Mouse (Mus musculus): ENCODE measurements at regions not wholly inside any gene's neighbourhood (a gene's known extent, or its start where the extent isn't known, plus 50 kb on each side); places are given as distances from the start of the nearest gene placed in this dataset.

GRCm38 (mm10) chr15:96877931-96878330, 177.8 kb downstream of the Slc38a4 start:
- H3K27ac ChIP-seq (ENCODE audit: insufficient read depth, low read depth) = no peak overlapping the region
- no peak for DNase-seq (ENCODE audit: extremely low read depth)
- dilution Hi-C loops (cut with MboI; ENCODE audit: extremely low pct_ligation_motif_present, extremely low pct_unique_long_range_greater_than_20kb, low sequenced_read_pairs) = no loop called here
- no peak overlapping the region for H3K9ac ChIP-seq (ENCODE audit: insufficient read depth, low read depth)
- TF ChIP-seq JUN (IDR thresholded peaks at IDR 0.05; ENCODE audit: insufficient read depth, low read depth, low read length) (no peak), CHD1 (IDR thresholded peaks at IDR 0.05; ENCODE audit: low read depth, low read length) (no peak), MAFK (IDR thresholded peaks at IDR 0.05; ENCODE audit: insufficient replicate concordance, low read length) (no peak), PAX5 (IDR thresholded peaks at IDR 0.05; ENCODE audit: low read length) (no peak), TCF12 (IDR thresholded peaks at IDR 0.05; ENCODE audit: low read depth, low read length) (no peak), ZKSCAN1 (IDR thresholded peaks at IDR 0.05; ENCODE audit: borderline replicate concordance, low read depth, low read length) (no peak), SIN3A (IDR thresholded peaks at IDR 0.05; ENCODE audit: low read length) (no peak), GABPA (IDR thresholded peaks at IDR 0.05; ENCODE audit: insufficient replicate concordance, low read depth, low read length) (no peak), MEF2A (IDR thresholded peaks at IDR 0.05; ENCODE audit: borderline replicate concordance, low read depth, low read length) (no peak), ELF1 (IDR thresholded peaks at IDR 0.05; ENCODE audit: low read depth, low read length) (no peak), ZNF384 (IDR thresholded peaks at IDR 0.05; ENCODE audit: low read depth, low read length) (no peak), NRF1 (IDR thresholded peaks at IDR 0.05; ENCODE audit: low read depth, low read length) (no peak), RCOR1 (conservative IDR thresholded peaks at IDR 0.05; ENCODE audit: low read depth, low read length) (no peak), BHLHE40 (IDR thresholded peaks at IDR 0.05; ENCODE audit: low read depth, low read length) (no peak), E2F4 (IDR thresholded peaks at IDR 0.05; ENCODE audit: insufficient replicate concordance, low read depth, low read length) (no peak), NELFE (IDR thresholded peaks at IDR 0.05; ENCODE audit: low read depth, low read length) (no peak)
- H3K4me1 ChIP-seq (ENCODE audit: control insufficient read depth in 1 of 2, insufficient read depth in 2 of 2) = no peaks in the 10 kb centered on the region
- no peak overlapping the region for H3K4me3 ChIP-seq (replicated peaks in 1 of 3; ENCODE audit: low read depth in 2 of 3, low read length in 2 of 3, poor library complexity in 1 of 3)
- H3K79me2 ChIP-seq (replicated peaks; ENCODE audit: control insufficient read depth, extremely low read depth, insufficient read depth, poor library complexity, severe bottlenecking) = no peaks in the 10 kb centered on the region
- H3K36me3 ChIP-seq (replicated peaks in 1 of 2; ENCODE audit: control insufficient read depth in 1 of 2, insufficient read depth in 1 of 2, low read length in 1 of 2) = no peaks in the 10 kb centered on the region
- no peaks in the 10 kb centered on the region for H3K27me3 ChIP-seq (replicated peaks)
- in situ Hi-C loops (cut with MboI; ENCODE audit: low pct_ligation_motif_present, low pct_unique_long_range_greater_than_20kb, low sequenced_read_pairs) = no loop called here
- H3K9me3 ChIP-seq (replicated peaks; ENCODE audit: low read length) = no peaks in the 10 kb centered on the region
- H3K4me2 ChIP-seq (ENCODE audit: insufficient read depth, low read depth, poor library complexity, severe bottlenecking) = no peak overlapping the region

- dilution Hi-C loops (cut with MboI; ENCODE audit: extremely low pct_ligation_motif_present, extremely low pct_unique_long_range_greater_than_20kb, low sequenced_read_pairs) = no loop called here
- in situ Hi-C loops (cut with MboI; ENCODE audit: low pct_ligation_motif_present, low pct_unique_long_range_greater_than_20kb, low sequenced_read_pairs) = no loop called here
- Histone ChIP-seq H3K79me2 (replicated peaks; ENCODE audit: control insufficient read depth, extremely low read depth, insufficient read depth, poor library complexity, severe bottlenecking) (no peaks in the 10 kb centered on the region), H3K36me3 (replicated peaks in 1 of 2; ENCODE audit: control insufficient read depth in 1 of 2, insufficient read depth in 1 of 2, low read length in 1 of 2) (no peaks in the 10 kb centered on the region), H3K27ac (ENCODE audit: insufficient read depth, low read depth) (no peak overlapping the region), H3K27me3 (replicated peaks) (no peaks in the 10 kb centered on the region), H3K9me3 (replicated peaks; ENCODE audit: low read length) (no peaks in the 10 kb centered on the region), H3K9ac (ENCODE audit: insufficient read depth, low read depth) (no peak overlapping the region), H3K4me3 (replicated peaks in 1 of 3; ENCODE audit: low read depth in 2 of 3, low read length in 2 of 3, poor library complexity in 1 of 3) (no peak overlapping the region), H3K4me1 (ENCODE audit: control insufficient read depth in 1 of 2, insufficient read depth in 2 of 2) (no peaks in the 10 kb centered on the region), H3K4me2 (ENCODE audit: insufficient read depth, low read depth, poor library complexity, severe bottlenecking) (no peak overlapping the region)
- no peak for DNase-seq (ENCODE audit: extremely low read depth)
- TF ChIP-seq MAFK (IDR thresholded peaks at IDR 0.05; ENCODE audit: insufficient replicate concordance, low read length) (no peak), ZC3H11A (IDR thresholded peaks at IDR 0.05; ENCODE audit: low read depth, low read length) (no peak), PAX5 (IDR thresholded peaks at IDR 0.05; ENCODE audit: low read length) (no peak), USF1 (IDR thresholded peaks at IDR 0.05; ENCODE audit: low read depth, low read length) (no peak), ELF1 (IDR thresholded peaks at IDR 0.05; ENCODE audit: low read depth, low read length) (no peak), SMC3 (IDR thresholded peaks at IDR 0.05; ENCODE audit: low read depth, low read length) (no peak), JUND (conservative IDR thresholded peaks at IDR 0.05; ENCODE audit: low read depth, low read length) (no peak), MEF2A (IDR thresholded peaks at IDR 0.05; ENCODE audit: borderline replicate concordance, low read depth, low read length) (no peak), EP300 (IDR thresholded peaks at IDR 0.05; ENCODE audit: low read length) (no peak), MXI1 (IDR thresholded peaks at IDR 0.05; ENCODE audit: low read depth, low read length) (no peak), UBTF (IDR thresholded peaks at IDR 0.05; ENCODE audit: low read depth, low read length) (no peak), NELFE (IDR thresholded peaks at IDR 0.05; ENCODE audit: low read depth, low read length) (no peak), GABPA (IDR thresholded peaks at IDR 0.05; ENCODE audit: insufficient replicate concordance, low read depth, low read length) (no peak), TBP (conservative IDR thresholded peaks at IDR 0.05; ENCODE audit: low read depth, low read length) (no peak), ZNF384 (IDR thresholded peaks at IDR 0.05; ENCODE audit: low read depth, low read length) (no peak), POLR2A (IDR thresholded peaks at IDR 0.05; ENCODE audit: low read depth, low read length) (no peak)
These were observed 177.7 kb upstream of the Slc38a2 start for GRCm38 (mm10) chr15:96877271-96877670.
